Mouse (Mus musculus) heart, adult 8-10 months (tissue): Measurements from ENCODE around the gene Tnr. TPM values are rescaled to one million over a fixed set of nuclear protein-coding genes. Genes with fewer than 3 reads are reported as not detected.

Experiments
- DNase-seq: peaks from one replicate; pipeline ENCODE4 v3.0.0; 2022; ENCODE audit warnings: low spot score
- total RNA-seq, 4 experiments: library from RNA; stranded (reverse); gene quantifications; 2 replicates each; pipeline ENCODE4 v1.2.4; 2022

Gene Tnr
- total RNA-seq, 4 experiments from 2014 or later, result 0.03 to 0.25 (median 0.10) TPM

DNA sequence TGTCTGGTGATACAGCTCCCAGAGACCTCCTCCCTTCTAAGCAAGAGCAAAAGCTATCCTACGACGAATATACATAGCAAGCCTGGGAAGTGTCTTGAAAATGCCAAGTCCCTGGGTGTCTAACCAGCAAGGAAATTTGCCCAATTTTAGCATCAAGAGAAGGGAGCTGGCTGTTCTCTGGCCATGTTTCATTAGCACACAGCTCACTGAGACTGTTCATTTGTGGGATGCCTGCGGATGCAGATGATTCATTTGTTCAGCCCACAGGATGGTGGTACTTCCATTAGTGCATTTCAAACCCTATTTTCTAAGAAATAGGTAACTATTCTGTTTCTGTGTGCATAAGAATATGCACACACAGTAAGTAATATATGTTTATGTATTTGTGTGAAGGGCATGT is 181.4 kb downstream of the Tnr start:
- no peak for DNase-seq

DNA sequence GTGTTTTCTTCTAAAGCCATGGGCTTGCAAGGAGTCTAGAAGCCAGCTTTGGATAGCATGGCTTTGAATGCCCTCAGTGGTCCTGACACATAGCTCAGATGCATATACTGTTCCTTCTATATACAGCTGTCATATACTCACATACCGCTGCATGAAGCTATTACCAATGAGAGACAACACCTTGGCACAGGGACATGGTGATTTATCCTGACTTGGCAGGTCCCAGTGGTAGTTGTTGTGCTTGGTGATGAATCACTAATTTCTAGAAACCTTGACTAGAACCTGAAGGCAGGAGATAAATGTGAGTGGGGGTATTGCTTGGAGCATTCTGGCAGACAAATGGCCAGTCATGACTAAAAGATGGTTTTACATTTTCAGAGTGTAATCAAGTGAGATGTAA is 192.7 kb downstream of the Tnr start:
- no peak for DNase-seq

DNA sequence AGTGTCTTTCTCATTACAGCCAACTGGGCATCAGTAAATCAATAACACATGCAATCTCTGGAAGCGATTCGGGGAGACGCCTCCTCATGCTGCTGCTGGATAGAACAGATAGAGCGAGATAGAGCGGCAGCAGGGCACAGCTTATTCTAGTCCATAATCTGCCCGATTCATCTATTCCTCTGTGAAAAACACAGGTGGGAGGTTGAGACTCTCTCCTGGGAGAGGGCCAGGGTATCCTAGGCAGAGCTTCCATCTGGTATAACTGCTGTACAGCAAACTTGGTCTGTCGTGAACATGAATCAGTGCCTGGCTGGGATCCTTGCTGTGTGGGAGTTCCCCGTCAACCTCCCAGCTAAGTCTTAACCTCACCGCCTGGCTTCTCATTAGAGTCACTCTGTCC is 193.4 kb downstream of the Tnr start:
- no peak for DNase-seq

DNA sequence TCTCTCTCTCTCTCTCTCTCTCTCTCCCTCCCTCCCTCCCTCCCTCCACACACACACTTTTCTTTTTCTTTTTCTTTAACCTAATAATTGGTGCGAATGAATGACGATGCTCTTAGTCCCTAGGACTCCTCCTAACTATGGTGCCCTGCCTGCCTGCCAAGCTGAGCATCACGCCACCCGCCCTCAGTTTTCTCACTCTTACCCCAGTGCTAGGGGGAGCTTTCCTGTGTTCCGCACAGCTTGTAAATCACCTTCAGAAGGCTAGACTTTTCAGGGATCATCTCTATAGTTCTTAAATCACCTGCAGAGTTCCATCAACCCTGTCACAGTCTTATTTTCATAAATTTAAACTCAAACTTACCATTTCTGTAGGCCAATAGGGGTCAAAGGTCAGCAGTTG is 200.2 kb downstream of the Tnr start:
- DNase-seq, result no peak

DNA sequence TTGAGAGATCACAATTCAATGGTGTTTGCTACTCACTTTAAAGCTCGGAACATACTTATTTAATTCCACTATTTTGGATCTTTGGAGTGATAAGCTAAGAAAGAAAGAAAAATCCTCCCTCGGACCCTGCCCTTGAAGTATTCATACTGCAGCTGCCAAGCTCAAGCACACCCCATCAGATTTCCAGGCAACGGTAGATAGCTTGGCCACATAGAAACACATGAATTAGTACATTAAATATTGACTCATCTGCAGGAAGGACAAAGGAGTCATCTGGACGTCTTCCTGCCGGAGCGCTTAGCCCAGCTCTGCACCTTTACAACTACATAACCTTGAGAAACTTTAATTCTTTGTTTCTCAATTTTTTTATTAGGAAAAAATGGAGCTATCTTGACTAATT is 205.7 kb downstream of the Tnr start:
- no peak for DNase-seq

DNA sequence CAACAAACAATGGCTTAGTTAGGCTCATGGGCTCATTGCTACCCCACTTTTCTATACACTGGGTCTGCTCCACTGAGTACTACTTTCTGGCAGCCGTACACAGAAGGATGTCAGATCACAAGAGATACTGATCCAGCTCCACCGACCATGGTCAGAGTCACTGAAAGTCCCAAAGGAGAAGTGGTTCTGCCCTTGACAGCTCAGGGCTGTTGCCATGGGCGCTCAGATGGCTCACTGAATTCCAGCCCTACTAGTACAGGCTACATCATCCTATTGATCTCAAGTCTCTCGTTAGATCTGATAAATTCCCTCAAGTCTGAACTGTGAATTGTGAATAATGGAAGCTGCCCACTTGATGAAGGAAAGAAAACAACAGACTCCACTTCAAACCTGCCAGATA is 207.3 kb downstream of the Tnr start:
- no peak for DNase-seq

DNA sequence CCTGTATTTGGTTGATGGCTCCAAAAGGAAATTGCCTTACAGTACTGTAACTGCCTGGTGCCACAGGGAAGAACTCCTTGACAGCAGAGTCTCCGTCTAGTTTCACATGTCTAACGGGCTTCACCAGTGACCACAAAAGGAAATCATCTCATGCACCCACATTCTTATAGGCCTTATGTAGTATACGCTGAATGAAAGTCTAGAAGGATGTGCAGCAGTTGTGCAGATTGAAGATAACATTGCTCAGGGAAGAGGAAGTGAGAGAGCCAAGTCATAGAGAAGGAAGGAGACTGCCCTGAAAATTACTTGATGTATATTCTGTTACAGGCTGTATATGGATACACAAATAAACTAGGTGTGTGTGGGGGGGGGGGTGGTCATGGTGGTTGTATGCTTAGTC is 211.5 kb downstream of the Tnr start:
- no peak for DNase-seq

DNA sequence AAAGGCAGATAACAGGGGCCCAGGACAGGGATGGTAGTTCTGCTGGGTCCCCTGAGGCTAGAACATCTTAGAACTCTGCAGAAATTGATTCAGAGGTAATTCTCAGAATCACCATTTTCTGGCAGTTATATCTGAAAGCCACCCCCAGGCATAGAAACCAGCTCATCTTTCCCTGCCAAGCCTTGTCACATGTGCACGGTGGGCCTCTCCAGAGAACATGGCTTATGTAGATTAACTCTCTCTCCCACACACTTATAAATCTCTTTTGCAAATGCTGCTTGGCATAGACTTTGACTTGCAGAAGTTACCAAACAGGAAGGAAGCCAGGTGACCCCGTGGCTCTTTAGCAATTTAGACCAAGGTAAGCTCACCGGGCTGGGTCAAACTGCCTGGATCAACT is 215.9 kb downstream of the Tnr start:
- no peak for DNase-seq

DNA sequence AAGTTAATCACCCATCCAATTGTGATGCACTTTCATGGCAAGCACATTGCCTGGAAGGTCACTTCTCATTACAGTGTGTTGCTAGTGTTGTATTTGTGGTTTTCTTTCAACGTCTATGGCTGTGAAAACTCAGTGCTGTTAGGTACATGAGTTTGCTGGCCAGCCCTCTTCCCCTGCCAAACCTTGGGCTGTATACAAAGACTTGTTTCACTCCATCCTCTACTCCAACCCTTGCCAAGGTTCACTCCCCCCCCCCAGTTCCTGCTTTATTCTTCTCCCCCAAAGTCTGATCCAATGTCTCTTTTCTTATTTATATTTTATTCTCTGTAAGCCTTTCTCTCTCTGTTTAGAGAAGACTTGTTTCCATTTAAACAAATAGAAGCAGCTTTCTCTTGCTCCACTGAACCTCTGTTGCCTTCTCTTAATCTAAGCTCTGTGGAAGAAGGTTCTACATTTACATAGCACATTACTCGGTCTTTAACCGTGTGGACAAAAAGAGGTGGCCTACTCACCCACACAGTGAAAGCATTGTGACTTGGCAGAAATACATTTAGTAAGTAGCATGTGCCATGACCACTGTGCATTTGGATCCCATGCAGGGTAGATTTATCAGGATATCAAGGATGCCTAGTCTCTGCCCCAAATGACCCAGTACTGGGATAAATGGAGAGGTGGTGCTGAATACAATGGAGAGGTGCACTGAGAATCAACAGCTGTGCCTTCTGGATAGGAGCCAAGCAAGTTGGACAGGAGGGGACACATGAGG is 217.9 kb downstream of the Tnr start:
- no peak for DNase-seq

DNA sequence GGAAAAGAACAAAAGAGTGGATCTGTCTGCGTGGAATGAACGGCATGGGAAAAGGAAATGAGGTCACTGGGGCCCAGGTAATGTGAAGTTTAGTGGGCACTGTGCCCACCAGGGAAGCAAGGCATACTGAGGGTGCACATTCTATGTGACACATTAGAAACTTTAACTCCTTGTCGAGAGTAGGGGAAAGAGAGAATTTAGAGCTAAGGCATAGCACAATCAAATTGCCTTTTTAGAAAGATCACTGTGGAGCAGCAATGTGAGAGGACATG is 218.4 kb downstream of the Tnr start:
- no peak for DNase-seq

DNA sequence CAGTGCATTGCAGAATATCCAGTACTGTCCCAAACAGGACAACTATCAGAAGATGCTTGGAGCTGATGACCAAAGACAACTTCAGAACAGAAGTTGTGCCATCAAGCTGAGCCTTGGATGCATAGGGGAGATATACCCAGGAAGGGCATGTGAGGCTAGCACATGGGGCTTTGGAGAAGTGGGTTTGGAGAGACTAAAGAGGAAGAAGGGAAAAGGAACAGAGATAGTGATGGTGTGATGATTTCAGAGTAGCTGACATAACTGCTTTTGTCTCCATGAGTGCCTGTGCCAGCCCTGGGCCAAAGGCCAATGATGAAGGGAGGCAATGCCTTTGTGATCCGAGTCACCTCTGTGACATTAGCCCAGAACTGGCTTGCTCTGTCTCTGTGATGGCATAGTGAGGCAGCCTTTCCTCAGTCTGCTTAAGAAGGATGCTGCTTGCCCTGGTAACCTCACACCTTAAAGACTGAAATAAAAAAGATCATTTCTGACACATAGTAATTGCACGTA is 220.2 kb downstream of the Tnr start:
- no peak for DNase-seq

DNA sequence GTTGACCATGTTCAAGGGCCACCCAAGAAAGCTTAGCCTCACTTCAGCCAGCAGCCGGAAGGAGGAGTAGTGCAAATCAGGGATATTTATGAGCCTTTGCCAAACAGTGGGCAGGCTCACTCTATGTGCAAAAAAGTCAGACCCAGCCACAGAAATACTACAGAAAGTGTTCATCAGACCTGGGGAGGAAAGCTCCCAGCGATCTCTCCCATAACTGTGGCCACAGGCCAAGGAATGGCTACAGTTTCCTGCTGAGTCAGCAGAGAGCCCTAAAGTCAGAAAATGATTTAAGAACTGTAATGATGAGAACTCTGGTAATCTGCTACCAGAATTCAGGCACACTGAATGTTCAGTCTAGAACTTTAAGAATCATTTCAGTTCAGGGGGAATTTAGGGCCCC is 221.7 kb downstream of the Tnr start:
- no peak for DNase-seq

DNA sequence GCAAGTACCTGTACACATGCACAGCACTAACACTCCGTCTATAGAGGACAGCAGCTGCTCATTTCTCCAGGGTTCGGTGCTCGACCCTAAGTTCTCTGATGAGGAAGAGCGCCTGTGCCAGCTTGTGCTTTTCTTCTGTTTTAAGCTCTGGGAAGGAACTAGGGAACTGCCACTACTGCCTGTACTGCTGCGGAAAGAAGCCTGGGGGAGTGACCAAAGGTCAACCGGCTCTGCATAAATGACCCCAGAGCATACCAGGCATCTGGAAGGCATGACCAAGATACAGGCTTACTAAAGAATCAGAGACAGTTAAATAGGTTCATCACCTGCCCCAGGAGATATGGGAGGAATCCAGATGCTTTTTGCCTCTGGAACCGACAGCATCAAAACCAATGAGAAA is 224.4 kb downstream of the Tnr start:
- no peak for DNase-seq

DNA sequence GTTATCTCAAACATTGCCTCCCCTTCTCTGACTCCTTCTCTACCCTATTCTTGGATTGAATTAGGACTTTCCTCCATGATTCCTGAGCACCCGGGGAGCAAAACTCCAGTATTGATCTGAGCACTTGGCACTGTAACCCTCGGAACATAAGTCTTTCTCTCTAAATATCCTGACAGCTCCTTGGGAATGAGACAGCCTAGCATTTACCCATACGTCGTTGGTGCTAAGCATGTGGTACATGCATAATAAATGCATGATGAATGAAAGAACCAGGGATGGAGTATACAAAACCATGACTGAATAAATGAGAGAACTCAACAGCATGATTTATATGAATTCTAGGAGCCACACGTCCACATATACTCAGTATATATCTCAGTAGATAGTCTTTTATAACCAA is 226.8 kb downstream of the Tnr start:
- no peak for DNase-seq

DNA sequence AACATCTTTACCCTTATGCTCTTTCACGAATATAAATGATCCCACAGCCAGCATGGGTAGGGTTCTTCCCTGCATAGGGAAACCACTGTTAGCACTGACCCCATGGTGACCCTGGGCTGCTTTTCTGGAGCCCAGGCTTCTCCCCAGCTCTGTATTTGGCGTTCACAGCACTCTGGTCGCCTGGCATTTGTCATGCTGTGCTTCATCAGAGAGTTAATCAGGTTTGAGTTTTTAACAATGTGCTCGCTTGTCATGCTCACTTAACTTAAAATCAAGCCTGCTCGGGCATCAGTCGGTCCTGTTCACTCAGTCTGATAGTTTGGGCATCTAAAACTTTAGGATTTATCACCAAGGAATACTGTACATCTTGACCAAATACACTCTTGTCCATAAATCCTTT is 227.3 kb downstream of the Tnr start:
- no peak for DNase-seq

DNA sequence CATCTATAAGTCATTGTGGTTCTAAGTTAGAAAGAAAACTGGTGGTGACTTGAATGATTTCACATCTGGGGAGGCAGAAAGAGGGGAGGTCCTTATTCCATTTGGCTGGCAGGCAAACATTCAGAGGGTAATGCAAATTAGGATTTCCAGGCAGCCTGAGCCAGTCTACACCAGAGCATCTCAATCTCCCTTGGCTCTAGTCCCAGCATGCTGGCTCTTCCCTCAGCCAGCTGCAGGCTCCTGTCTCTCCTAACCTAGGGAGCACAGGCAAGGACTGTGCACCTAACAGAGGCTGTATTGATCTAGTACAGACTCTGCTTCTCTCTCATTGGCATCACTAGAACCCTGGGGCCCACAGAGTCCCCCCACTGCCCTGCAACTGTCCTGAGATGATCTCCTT is 237.4 kb downstream of the Tnr start:
- no peak for DNase-seq

DNA sequence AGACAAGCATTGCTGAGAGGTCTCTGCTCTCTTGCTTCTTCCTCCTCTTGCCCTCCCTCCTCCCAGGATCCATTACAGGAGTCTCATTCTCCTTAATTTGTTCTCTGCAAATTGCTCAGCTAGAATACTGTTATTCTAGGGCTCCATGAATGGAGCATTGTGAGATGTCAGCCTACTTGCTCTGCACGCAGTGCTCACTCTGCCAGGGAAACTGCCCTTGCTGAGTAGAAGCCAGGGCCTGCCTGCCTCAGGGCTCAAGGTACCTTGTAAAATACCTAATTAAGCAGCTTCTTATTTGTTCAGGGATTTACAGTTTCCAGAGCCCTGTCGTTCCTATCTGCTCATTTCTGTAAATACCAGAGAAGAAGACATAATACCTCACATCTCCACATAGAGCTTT is 240.3 kb downstream of the Tnr start:
- DNase-seq, result no peak

DNA sequence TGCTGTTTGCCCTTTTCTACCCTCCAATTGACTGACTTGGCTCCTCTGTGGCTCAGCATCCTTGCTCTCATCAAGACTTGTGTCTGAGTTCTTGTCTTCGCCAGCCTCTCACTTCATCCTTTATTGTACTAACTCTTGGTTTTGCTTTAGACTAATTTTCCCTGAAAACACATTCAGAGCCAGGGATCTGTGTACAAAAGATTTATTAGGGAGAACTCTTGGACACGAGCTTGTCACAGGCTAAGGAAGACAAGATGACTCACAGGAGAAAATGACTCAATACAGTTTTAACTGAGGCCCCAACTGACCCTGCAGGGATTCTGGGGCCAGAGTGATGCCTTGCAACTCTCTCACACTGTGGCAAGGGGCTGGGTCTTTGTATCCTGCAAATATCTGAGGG is 241.3 kb downstream of the Tnr start:
- DNase-seq, result no peak

DNA sequence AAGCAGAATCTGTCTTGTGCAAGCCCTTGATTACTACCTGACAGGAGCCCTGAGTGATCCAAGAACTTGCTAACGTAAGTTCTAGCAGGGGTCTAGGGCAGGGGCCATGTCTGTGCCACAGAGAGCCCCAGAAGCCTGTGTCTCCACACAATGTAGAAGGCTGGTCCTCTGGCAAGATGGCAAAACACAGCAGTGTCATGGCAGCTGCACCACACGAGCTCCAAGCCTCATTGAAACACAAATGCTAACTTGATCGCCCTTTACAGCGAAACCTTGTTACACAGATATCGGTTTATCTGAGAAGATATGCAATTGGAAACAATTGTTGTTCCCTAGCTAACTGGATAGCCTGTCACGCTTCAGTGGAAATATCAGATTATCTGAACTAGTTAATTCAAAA is 246.4 kb downstream of the Tnr start:
- no peak for DNase-seq

DNA sequence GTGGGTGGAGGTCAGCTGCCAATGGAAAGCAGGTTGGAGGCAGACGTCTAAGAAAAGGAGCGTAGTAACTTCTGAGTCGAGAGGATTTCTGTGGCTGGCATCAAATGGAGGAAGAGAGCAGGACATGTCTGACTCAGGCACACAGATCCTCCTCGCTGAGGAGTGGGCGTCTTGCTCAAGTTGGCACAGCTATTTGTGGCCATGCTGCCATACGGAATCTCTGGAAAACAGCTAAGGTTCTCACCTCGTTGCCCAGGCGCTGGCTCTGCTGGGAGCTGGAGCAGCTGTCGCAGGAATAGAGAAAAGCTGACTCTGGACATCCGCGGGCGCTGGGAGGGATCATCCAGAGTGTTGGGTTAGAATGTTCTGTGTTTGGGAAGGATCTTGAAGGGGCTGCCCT is 250.1 kb downstream of the Tnr start:
- no peak for DNase-seq

DNA sequence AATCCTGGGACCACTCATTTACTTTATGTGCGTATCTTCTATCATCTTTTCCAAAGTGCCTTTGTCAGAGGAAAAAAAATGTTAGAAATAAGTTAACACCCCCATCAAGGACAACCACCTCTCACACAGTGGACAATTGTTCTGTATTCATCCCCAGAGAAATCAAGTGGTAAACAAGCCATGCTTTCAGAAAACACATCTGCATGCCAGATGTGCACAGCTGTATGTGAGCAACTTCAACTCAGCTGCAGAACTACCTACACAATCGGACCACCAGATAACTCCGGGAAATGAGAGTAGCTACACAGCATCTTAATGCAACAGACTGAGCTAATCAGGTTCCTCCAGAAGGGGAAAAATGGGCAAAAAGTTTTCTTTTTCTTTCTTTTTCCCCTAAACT is 251.6 kb downstream of the Tnr start:
- DNase-seq, result no peak

DNA sequence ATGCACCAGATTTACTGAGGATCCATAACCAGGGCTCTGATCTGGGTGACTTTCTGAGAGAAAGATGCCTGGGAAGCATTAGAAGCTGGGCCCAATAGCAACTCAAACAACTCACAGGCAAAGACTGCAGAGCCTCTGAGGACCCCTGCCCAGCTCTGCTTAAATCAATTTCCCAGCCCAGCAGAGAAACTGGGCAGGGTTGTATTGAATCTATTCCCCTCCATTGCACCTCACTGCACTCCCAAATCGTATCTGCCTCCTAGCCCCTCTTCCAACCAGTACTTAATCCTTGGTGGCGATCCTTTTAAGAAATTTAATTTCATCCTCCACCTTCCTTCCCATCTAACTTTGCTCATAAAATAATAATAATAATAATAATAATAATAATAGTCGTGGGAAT is 253.5 kb downstream of the Tnr start:
- no peak for DNase-seq

DNA sequence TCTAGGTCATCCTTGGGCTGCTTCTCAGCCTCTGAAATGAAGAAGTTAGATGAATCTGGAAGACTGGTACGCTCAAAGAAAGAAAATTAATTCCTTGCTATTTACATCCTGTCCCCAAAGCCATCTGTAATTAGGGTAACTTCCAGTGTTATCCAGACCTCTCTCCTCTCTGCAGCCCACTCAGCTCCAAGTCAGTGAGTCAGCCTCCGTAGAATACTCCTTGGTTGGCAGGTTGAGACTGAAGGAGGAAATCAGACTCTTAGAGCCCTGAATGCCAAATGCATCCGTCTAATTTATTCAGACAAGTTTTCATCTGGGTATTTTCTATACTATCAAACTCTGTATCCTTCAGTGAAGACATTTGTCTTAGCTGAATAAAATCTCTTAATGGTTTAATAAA is 255.9 kb downstream of the Tnr start:
- no peak for DNase-seq

DNA sequence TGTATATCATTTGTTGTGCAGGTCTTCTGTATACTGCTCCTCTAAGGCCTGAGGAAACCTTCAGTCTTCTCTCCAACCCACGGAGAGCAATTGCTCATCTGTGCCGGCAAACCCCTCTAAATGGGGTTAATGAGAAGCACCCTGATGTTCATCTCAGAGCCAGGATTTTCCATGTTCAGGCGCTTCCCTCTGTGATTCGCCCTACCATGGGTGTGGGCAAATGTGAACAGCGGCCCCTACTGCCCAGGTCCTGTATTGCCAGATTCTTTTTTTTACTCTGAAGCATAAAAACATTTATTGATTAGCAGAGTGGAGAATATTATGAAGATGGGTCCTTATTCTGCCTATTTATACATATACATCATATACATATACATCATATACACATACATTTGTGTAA is 260.3 kb downstream of the Tnr start:
- peak; percentile 29 for DNase-seq
